Mouse (Mus musculus) intestine, embryonic 14.5 days (tissue): ENCODE measurements at regions not wholly inside any gene's neighbourhood (a gene's known extent, or its start where the extent isn't known, plus 50 kb on each side); places are given as distances from the start of the nearest gene placed in this dataset.

Experiments used
- ATAC-seq: fragments of 200-750 bp; cut with Nextera tagmentation; replicated peaks from 2 replicates; pipeline ENCODE4 v1.8.0; 2017; ENCODE audit warnings: low read depth, moderate number of reproducible peaks, moderate TSS enrichment, moderate library complexity; ENCODE audit not compliant: low FRiP score, low TSS enrichment
- DNase-seq: peaks from one replicate; pipeline ENCODE4 v3.0.0-alpha.2; 2018; ENCODE audit warnings: low spot score
- H3K27ac ChIP-seq: fragments of 300-500 bp; sonication (generic); 2 replicates; pipeline ENCODE4 v1.5.1; 2014; ENCODE audit warnings: low read depth, mild to moderate bottlenecking, control low read depth
- H3K27me3 ChIP-seq: fragments of 300-500 bp; sonication (generic); replicated peaks from 2 replicates; pipeline ENCODE4 v1.6.1; 2014; ENCODE audit warnings: low read length, control low read depth; ENCODE audit not compliant: control insufficient read depth, insufficient read depth
- H3K36me3 ChIP-seq: fragments of 300-500 bp; sonication (generic); 2 replicates; pipeline ENCODE4 v1.6.1; 2014; ENCODE audit warnings: low read length, control low read depth; ENCODE audit not compliant: control insufficient read depth, insufficient read depth
- H3K4me1 ChIP-seq: fragments of 300-500 bp; sonication (generic); replicated peaks from 2 replicates; pipeline ENCODE4 v1.6.1; 2014; ENCODE audit warnings: low read length, control low read depth, mixed read lengths; ENCODE audit not compliant: control insufficient read depth, insufficient read depth
- H3K4me2 ChIP-seq: fragments of 300-500 bp; sonication (generic); 2 replicates; pipeline ENCODE4 v1.6.1; 2014; ENCODE audit warnings: low read length
- H3K4me3 ChIP-seq: fragments of 300-500 bp; sonication (generic); 2 replicates; pipeline ENCODE4 v1.5.1; 2014; ENCODE audit warnings: low read depth, low read length, control low read depth, mixed read lengths
- H3K9ac ChIP-seq: fragments of 300-500 bp; sonication (generic); 2 replicates; pipeline ENCODE4 v1.6.1; 2014; ENCODE audit warnings: mild to moderate bottlenecking, low read length
- H3K9me3 ChIP-seq: fragments of 300-500 bp; sonication (generic); 2 replicates; pipeline ENCODE4 v1.6.1; 2016; ENCODE audit warnings: low read length, control low read depth; ENCODE audit not compliant: control insufficient read depth
- whole genome bisulfite sequencing: fragments of 180-500 bp; shearing (Covaris S2); extraction: QIAGEN DNeasy Blood & Tissue Kit; methylation state at CpG from one replicate; pipeline ENCODE4 v1.1.7; 2014; 5-methylcytosine and 5-hydroxymethylcytosine counted together

DNA sequence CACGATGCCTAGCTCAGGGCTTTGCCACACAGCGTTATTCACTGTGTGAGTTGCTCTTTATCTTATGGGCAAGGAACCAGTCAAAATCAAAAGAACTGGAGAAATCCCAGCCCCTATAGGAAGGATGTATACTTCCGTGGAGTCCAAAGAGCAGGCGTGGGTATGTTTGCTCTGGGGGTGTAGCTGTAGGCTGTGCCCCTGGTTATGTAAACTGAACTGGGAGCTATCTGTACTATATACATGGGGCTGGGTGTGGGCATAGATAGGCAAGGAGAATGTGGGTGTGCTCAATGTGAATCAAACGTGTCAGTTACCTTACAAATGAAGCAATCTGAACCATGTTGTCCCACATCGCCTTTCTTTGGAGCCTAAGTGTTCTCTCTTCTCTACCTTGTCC lies 120.3 kb upstream of the Parp11 start:
- Histone ChIP-seq H3K9me3 (no peaks in the 10 kb centered on the region), H3K4me3 (no peak overlapping the region), H3K27me3 (no peaks in the 10 kb centered on the region), H3K9ac (no peak overlapping the region), H3K4me2 (no peak overlapping the region), H3K36me3 (no peaks in the 10 kb centered on the region), H3K4me1 (peaks cover 23% of the 10 kb centered on the region), H3K27ac (peak overlapping the region; percentile 30)
- ATAC-seq (peak; percentile 67), DNase-seq (no peak)
- WGBS = 48% methylated on average over 6 of the region's 6 CpGs

DNA sequence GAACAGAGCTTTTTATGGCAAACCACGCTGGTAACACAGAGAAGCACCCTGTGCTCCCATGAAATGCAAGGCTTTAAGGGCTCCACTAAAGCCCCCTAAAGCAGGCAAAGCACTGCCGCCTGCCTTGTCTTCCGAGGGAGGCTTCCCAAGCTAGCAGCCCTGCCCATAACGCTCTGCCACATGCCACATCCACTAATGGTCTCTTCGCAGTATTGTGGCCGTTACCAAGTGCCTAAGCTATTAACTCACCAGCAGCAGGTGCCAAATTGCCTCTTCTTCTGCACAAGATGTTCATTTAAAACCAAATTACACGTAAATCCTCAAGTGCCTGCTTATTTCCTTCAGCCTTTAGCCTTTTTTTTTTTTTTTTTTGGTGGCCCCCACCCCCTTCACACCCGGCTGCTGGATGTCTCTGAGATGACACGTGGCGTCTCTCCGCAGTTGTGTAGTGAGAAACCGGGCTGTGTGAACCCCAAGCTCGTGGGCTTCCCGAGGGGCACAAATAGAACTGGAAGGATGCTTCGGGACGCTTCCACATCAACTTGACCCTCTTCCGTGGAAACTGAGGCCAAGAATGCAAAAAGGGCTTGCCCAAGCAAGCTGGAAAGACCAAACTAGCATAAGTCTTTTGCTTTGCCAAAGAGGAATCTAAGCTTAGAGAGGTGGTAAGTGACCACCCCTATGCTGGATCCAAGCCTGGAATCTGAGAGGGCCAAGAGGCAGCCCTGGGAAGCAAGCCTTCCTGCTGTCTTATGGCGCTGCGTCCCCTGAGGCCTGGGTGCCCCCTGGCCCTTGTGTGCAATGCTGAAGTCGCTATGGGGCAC lies 117.2 kb upstream of the Parp11 start:
- peak overlapping the region; percentile 25; the same call in 1 of the 2 replicates for H3K9ac ChIP-seq
- no peaks in the 10 kb centered on the region for H3K27me3 ChIP-seq
- no peak for ATAC-seq
- DNase-seq = no peak
- peak overlapping the region; percentile 78 for H3K27ac ChIP-seq
- H3K4me1 ChIP-seq = peaks cover 22% of the 10 kb centered on the region
- no peaks in the 10 kb centered on the region for H3K9me3 ChIP-seq
- peak overlapping the region; percentile 37 for H3K4me3 ChIP-seq
- H3K4me2 ChIP-seq = peak overlapping the region; percentile 66
- H3K36me3 ChIP-seq = no peaks in the 10 kb centered on the region
- 52% methylated on average over 20 of the region's 20 CpGs for WGBS

DNA sequence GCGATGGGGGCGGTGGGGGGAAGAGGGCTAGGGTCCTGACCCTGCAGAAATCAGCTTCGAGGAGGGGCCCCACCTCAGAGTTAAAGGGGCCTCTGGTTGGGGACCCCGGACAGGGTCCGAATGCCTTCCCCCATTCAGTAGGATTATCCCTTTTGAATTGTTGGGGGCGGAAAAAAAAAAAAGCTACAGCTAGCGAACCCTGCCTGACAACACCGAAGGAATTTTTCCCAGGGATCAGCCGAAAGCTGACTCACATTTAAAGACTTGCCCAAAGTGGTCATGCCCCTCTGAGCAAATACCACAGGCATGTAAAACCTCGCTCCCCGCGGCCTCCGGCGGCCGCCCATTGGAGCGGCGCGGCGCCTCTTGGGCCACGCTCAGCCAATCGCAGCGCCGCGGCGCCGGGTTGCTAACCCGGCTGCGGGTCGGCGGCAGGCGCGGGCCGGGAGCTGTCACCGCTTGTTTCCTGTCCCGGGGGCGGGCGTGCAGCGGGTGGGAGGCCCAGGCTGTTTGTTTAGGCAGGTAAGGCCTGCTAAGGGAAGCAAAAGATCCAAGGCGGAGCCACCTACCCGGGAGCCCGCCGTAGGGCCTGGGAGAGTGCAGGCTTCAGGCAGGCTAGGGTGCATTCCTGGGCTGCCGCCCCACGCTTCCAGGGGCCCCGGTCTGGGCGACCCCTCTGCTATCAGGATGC lies 116.5 kb upstream of the Parp11 start:
- peak; percentile 86 for DNase-seq
- peak; percentile 93 for ATAC-seq
- WGBS = under 1% methylated on average over 46 of the region's 46 CpGs
- Histone ChIP-seq H3K4me2 (peak overlapping the region; percentile 66), H3K27ac (peak overlapping the region; percentile 78), H3K4me3 (peak overlapping the region; percentile 37), H3K27me3 (no peaks in the 10 kb centered on the region), H3K9ac (peak overlapping the region; percentile 51), H3K4me1 (peaks cover 16% of the 10 kb centered on the region), H3K9me3 (no peaks in the 10 kb centered on the region), H3K36me3 (no peaks in the 10 kb centered on the region)

DNA sequence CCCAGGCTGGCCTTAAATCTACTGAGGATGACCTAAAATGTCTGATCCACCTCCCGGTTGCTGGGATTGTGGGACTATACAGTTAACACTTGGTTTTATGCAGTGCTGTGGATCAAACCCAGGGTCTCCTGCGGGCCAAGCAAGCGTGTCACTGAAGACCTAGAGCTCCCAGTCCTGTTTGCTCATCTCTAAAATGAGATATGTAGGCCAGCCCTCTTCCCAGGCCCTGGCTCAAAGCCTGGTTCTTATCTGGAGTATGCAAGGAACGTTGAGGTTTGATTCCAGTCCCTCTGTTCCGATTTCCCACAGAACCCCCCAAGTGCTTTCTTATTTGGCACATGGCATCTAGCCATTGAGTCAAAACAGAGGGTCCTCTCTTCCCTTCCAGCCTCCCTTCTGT lies 115.5 kb upstream of the Parp11 start:
- ATAC-seq (no peak), DNase-seq (no peak)
- H3K4me1 ChIP-seq = peaks cover 16% of the 10 kb centered on the region
- H3K36me3 ChIP-seq = no peaks in the 10 kb centered on the region
- H3K9me3 ChIP-seq = no peaks in the 10 kb centered on the region
- peak overlapping the region; percentile 78; the same call in 1 of the 2 replicates for H3K27ac ChIP-seq
- no peaks in the 10 kb centered on the region for H3K27me3 ChIP-seq
- H3K4me2 ChIP-seq = no peak overlapping the region; the same call in 1 of the 2 replicates
- 70% methylated on average over 5 of the region's 5 CpGs for WGBS
- no peak overlapping the region for H3K4me3 ChIP-seq
- H3K9ac ChIP-seq = no peak overlapping the region

DNA sequence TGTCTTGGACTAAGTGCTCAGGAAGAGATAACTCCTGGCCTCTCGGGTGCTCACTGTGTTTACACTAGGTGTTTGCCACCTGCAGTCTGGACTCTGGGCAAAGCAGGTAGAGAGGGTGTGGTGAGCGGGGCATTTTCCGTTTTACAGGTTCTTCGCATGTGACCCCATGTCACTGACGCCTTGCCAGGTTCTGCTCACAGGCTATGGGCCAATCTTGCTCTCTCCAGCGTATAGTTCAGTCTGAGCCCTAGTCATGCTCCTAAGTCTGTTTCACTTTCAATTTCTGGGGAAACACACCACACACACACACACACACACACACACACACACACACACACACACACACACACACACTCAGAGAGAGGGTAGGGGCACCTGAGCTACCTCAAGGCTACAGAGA lies 112.4 kb upstream of the Parp11 start:
- no peak for ATAC-seq
- 65% methylated on average over 6 of the region's 6 CpGs for WGBS
- Histone ChIP-seq H3K4me1 (peaks cover 39% of the 10 kb centered on the region), H3K9ac (no peak overlapping the region), H3K36me3 (no peaks in the 10 kb centered on the region), H3K4me2 (no peak overlapping the region), H3K4me3 (no peak overlapping the region), H3K27me3 (no peaks in the 10 kb centered on the region), H3K27ac (no peak overlapping the region), H3K9me3 (no peaks in the 10 kb centered on the region)
- no peak for DNase-seq

DNA sequence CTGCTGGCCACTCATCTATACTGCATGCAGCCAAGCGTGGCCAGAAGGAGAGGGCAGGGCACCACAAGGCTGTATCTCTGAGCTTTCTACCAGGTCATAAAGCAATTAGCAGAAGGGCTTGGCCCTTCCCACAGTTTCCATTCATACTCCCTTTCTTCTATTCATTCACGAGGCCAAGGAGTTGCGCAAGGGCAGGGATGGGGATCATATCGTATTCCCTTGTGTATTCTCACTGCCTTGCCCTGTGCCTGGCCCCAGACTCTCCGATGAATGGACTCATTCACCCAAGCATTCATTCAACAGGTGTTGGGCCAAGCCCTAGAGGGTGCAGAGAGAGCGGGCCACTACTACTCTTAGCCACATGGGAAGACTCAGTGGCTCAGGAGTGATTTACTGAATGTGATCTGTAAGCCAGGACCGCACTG lies 111.2 kb upstream of the Parp11 start:
- DNase-seq = no peak
- peak; percentile 92 for ATAC-seq
- Histone ChIP-seq H3K27me3 (no peaks in the 10 kb centered on the region), H3K4me2 (no peak overlapping the region), H3K36me3 (no peaks in the 10 kb centered on the region), H3K4me1 (peaks cover 32% of the 10 kb centered on the region), H3K9me3 (no peaks in the 10 kb centered on the region), H3K9ac (no peak overlapping the region), H3K4me3 (no peak overlapping the region), H3K27ac (peak overlapping the region; percentile 52)
- 56% methylated on average over 7 of the region's 7 CpGs for WGBS

DNA sequence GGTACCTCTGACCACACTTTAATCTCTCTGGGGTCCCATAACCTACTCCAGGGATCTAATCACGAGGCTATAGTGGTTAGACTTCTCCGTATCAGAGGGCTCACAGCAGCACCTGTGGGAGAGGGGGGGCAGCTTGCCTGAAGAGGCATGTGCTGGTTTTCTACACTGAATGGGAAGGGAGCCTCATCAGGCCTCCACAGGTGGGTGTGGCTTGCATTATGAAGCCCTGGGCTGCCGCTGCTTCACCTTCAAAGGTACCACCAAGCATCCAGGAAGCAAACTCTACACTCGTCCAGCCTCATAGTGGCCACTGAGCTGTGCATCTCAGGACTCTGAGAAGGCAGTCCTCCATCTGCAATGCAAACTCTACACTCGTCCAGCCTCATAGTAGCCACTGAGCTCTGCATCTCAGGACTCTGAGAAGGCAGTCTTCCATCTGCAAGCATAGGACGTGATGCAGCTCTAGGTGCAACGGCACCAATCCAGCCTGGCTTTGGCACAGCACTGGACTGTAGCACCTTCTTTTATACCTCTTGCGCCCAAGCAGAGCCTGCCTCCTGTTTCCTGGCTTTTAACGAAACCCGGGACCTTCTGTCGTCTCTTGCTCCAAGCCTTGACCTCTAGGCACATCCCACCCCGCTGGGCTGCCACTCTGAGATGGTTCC lies 110.5 kb upstream of the Parp11 start:
- Histone ChIP-seq H3K27me3 (no peaks in the 10 kb centered on the region), H3K36me3 (no peaks in the 10 kb centered on the region), H3K9me3 (no peaks in the 10 kb centered on the region), H3K4me3 (no peak overlapping the region), H3K4me2 (no peak overlapping the region), H3K9ac (no peak overlapping the region), H3K27ac (peak overlapping the region; percentile 52), H3K4me1 (peaks cover 33% of the 10 kb centered on the region)
- DNase-seq (no peak), ATAC-seq (peak; percentile 18; the same call in 1 of the 2 replicates)
- 48% methylated on average over 12 of the region's 12 CpGs for WGBS

DNA sequence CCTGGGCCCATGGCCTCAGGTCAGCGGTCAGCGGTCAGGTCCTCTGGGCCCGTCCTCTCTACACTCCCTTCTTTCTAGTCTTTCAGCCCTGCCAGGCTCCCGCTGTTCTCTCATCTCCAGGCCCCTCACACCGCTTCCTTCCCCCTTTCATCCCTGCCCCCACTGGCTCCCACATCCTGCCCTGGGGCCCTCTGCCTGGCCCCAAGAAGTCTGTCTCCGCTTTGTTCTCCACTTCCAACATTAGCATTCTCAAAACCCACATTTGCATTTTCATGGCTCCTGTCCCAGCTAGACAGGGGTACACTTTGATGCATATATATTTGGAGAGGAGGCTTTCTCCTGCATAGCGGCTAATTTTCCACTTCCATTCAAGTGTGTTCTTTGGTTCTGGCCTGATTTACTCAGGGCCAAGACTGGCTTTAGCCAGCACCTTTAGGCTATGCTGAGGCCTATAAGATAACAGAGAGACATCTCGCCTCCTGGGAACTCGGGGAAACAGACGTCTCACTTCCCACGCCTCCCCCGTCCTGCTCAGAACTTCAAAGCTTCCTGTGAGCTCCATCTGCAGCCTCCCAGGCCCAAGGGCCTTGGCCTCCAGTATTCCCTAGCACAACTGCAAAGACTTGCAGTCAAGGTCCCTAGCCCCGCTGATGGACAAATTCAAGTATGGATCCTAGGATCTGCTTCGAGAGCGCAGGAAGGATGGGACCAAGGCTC lies 109.8 kb upstream of the Parp11 start:
- Histone ChIP-seq H3K9ac (no peak overlapping the region), H3K27ac (peak overlapping the region; percentile 52), H3K4me1 (peaks cover 33% of the 10 kb centered on the region), H3K4me3 (no peak overlapping the region), H3K27me3 (no peaks in the 10 kb centered on the region), H3K4me2 (no peak overlapping the region), H3K9me3 (no peaks in the 10 kb centered on the region), H3K36me3 (no peaks in the 10 kb centered on the region)
- DNase-seq = no peak
- no peak for ATAC-seq
- 36% methylated on average over 15 of the region's 15 CpGs for WGBS
